Mouse (Mus musculus): ENCODE data around the gene Gm3594.
"Not testable (repeated sequence)": the region's sequence is repeated elsewhere in the genome, so short reads cannot be mapped to it uniquely, and the experiment has no call there.

The Gm3594 gene

DNA sequence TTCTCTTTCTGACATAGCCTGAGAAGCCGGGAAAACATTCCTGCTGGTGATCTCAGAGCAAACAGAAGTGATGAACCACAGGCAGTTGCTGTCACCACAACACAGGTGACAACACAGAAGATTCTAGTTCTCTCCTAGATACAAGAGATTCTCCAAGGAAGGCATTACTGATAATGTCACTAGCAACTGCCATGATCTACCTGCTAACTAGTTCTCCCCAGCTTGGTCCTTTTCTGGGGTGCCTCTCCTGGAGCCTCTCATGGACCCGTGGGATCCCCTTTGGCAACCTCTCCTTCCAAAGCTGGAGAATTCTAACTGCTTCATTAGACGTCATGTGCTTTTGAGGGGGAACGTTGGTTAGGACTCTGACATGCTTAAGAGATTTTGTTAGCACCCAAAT lies at the start of gene Gm3594:
Gm3594 (minus strand) TSS at position 101 of the 400 bp plus-strand sequence.
- not testable (repeated sequence) for DNase-seq (ENCODE audit: low spot score)

- not testable (repeated sequence) for DNase-seq (ENCODE audit: low spot score)
Observed at GRCm38 (mm10) chr14:6486331-6486730, 41.9 kb upstream of the Gm3594 start.

- not testable (repeated sequence) for DNase-seq (ENCODE audit: low spot score)
Observed at GRCm38 (mm10) chr14:6485541-6485940, 41.1 kb upstream of the Gm3594 start.

GRCm38 (mm10) chr14:6482126-6482525 lies 37.7 kb upstream of the Gm3594 start:
- not testable (repeated sequence) for DNase-seq (ENCODE audit: low spot score)

- DNase-seq (ENCODE audit: low spot score), result not testable (repeated sequence)
Observed at GRCm38 (mm10) chr14:6471856-6472255, 27.4 kb upstream of the Gm3594 start.

- not testable (repeated sequence) for DNase-seq (ENCODE audit: low spot score)
Observed at GRCm38 (mm10) chr14:6440774-6441173, 3.6 kb downstream of the Gm3594 start.

DNA sequence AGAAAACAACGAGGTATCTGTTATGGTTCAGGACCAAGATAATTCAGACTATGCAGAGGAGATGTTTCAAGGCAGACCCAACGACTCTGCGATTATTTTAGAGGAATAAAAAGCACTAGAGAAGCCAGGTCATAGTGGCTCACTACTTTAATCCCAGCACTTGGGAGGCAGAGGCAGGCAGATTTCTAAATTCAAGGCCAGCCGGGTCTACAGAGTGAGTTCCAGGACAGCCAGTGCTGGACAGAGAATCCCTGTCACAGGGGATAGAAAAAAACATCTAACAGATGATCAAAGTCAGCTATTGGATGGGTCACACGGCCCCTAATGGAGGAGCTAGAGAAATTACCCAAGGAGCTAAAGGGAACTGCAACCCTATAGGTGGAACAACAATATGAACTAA lies 4.2 kb downstream of the Gm3594 start:
- not testable (repeated sequence) for DNase-seq (ENCODE audit: low spot score)

DNA sequence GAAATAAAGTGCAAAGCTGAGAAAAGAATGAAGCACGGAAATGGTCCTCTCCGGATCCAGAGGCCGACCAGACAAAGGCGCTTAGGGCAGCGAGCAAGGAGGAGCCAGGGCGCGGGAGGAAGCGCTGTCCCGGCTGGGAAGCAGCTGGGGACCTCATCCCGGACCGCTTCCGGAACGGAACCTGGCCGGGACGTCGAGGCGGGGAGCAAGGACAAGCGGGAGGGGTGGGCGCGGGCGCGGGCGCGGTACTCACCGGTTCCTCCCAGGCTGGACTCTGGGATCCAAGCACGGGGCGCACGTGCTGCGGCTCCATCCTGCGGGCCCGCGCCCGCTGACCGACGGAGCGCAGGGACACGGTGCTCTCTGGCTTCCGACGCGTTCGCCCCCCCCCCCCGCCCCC lies 17.6 kb downstream of the Gm3594 start:
- not testable (repeated sequence) for DNase-seq (ENCODE audit: low spot score)

- not testable (repeated sequence) for DNase-seq (ENCODE audit: low spot score)
Observed at GRCm38 (mm10) chr14:6426353-6426752, 18.1 kb downstream of the Gm3594 start.

GRCm38 (mm10) chr14:6412382-6412781 lies 32.0 kb downstream of the Gm3594 start, which contains the start of gene Gm3591:
Gm3591 (minus strand) TSS chr14:6412482.
- not testable (repeated sequence) for DNase-seq (ENCODE audit: low spot score)

DNA sequence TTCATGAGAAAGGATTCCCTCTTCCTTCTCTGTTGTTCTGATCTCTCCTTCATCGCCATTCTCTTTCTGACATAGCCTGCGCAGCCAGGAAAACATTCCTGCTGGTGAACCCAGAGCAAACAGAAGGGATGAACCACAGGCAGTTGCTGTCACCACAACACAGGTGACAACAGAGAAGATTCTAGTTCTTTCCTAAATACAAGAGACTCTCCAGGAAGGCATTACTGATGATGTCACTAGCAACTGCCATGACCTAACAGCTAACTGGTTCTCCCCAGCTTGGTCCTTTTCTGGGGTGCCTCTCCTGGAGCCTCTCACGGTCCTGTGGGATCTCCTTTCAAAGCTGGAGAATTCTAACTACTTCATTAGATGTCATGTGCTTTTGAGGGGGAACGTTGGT lies 54.2 kb downstream of the Gm3594 start, which contains the start of gene Gm16440:
Gm16440 (minus strand) TSS at position 101 of the 400 bp plus-strand sequence.
- DNase-seq (ENCODE audit: low spot score), result not testable (repeated sequence)

Measured in yolk sac, embryonic 10.5 days (tissue).